Mouse (Mus musculus): Measurements from ENCODE around the gene Lsm7. TPM values are rescaled to one million over a fixed set of nuclear protein-coding genes. Genes with fewer than 3 reads are reported as not detected.
A peak's percentile ranks its signal among the peaks of the same experiment; 100 is the strongest.
"Not testable (repeated sequence)": the region's sequence is repeated elsewhere in the genome, so short reads cannot be mapped to it uniquely, and the experiment has no call there.

The Lsm7 gene
- polyA plus RNA-seq, 1 experiment from 2014 or later = 289 TPM

DNA sequence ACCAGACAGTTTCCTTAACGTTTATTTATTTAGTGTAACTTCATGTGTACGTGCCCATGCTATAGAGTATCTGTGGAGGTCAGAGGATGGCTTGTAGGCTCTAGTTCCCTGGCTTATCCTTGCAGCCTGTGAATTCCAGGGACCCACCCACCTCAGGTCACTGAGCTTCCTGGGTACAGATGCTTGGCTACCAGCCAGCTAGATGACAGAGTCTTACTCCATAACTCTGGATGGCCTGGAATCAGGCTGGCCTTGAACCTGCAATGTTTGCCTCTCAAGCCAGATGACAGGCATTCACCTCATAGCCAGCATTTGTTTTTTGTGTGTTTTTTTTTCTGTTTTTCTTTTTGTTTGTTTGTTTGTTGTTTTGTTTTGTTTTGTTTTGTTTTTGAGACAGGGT, 37.8 kb downstream of the Lsm7 start:
- Histone ChIP-seq H3K4me2 (no peak overlapping the region), H3K4me3 (replicated peaks) (no peak overlapping the region), H3K36me3 (replicated peaks) (no peaks in the 10 kb centered on the region), H3K9ac (no peak overlapping the region), H3K4me1 (no peaks in the 10 kb centered on the region), H3K9me3 (no peaks in the 10 kb centered on the region), H3K27me3 (peaks cover 14% of the 10 kb centered on the region), H3K27ac (no peak overlapping the region)
- 83% methylated on average over 2 of the region's 2 CpGs for WGBS
- ATAC-seq (ENCODE audit: low FRiP score) = no peak

- H3K4me3 ChIP-seq (replicated peaks); H3K9ac ChIP-seq; H3K4me2 ChIP-seq; H3K4me1 ChIP-seq; H3K27ac ChIP-seq; ATAC-seq (ENCODE audit: low FRiP score); H3K36me3 ChIP-seq (replicated peaks); H3K9me3 ChIP-seq: not testable (repeated sequence)
- 82% methylated on average over 3 of the region's 3 CpGs for WGBS
- peaks cover 14% of the 10 kb centered on the region for H3K27me3 ChIP-seq
Observed at GRCm38 (mm10) chr10:80816303-80816702, 38.7 kb downstream of the Lsm7 start.

GRCm38 (mm10) chr10:80814800-80815199, 40.2 kb downstream of the Lsm7 start:
- Histone ChIP-seq H3K9ac (no peak overlapping the region), H3K36me3 (replicated peaks) (no peaks in the 10 kb centered on the region)

DNA sequence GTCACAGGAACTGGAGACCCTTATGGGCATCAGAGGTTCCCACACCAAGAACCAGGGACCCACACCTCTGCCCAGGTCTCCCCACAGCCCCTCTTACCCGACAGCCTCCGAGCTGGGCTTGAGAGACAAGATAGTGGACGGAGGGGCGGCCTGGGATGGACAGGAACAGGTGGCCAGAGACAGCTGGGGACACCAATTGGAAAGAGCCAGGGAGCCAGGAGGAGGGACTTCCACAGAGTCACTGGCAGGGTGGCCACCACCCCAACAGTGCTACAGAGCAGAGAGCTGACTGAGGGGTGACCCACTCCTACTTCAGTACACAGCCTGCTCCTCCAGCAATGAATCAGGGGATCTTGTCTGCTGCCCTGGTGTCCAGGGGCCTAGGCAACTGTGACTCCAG, 41.6 kb downstream of the Lsm7 start, which contains the start of gene Jsrp1:
TSS of gene Jsrp1 (minus strand) at position 133 of the 400 bp plus-strand sequence.
- no peak within 1 kb of the TSS for H3K4me3 ChIP-seq (replicated peaks)
- 68% methylated on average over 4 of the region's 4 CpGs for WGBS
- H3K9ac ChIP-seq = no peak within 1 kb of the TSS

More at GRCm38 (mm10) chr10:80814800-80815199, 40.2 kb downstream of the Lsm7 start:
- H3K4me3 ChIP-seq (replicated peaks) = no peak overlapping the region
- WGBS = 73% methylated on average over 7 of the region's 7 CpGs
- no peak overlapping the region for H3K4me2 ChIP-seq
- peaks cover 6% of the 10 kb centered on the region for H3K4me1 ChIP-seq
- no peak for ATAC-seq (ENCODE audit: low FRiP score)
- no peak overlapping the region for H3K27ac ChIP-seq
- no peaks in the 10 kb centered on the region for H3K9me3 ChIP-seq
- H3K27me3 ChIP-seq = peaks cover 29% of the 10 kb centered on the region

DNA sequence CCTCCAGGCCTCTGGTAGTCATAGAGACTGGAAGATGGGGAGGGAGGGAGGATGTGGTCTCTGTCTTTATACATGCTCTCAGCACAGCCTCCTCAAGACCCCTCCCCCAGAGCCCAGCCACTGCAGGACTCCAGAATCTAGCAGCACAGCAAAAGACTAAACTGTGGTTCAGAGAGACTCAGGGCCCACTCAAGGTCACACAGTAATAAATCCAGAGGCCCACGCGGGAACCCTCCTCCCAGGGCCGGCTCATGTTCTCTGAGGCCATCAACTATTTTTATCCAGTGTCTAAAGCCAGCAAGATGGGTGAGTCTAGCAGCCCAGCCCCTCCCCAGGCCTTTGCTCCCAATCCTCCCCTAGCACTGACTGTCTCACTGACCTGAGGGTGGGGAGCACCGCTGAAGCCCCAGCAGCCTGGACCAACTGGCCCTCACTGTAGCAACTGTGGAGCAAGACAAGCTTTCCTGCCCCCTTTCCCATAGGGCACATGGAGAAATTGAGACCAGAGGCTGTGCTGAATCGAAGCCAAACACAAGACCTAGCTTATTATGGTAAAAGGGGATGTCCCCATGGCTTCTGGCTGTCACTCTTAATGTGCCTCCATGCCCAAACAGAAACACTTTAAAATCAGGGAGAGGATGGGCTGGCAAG, 42.5 kb downstream of the Lsm7 start:
- Histone ChIP-seq H3K27ac (no peak overlapping the region), H3K9ac (no peak overlapping the region), H3K4me3 (replicated peaks) (no peak overlapping the region), H3K9me3 (no peaks in the 10 kb centered on the region), H3K4me2 (no peak overlapping the region), H3K36me3 (replicated peaks) (no peaks in the 10 kb centered on the region), H3K4me1 (peaks cover 26% of the 10 kb centered on the region), H3K27me3 (peaks cover 51% of the 10 kb centered on the region)
- 64% methylated on average over 5 of the region's 5 CpGs for WGBS
- no peak for ATAC-seq (ENCODE audit: low FRiP score)

More for the DNA sequence above, 41.6 kb downstream of the Lsm7 start, which contains the start of gene Jsrp1:
- peaks cover 42% of the 10 kb centered on the region for H3K27me3 ChIP-seq
- no peak within 1 kb of the TSS for H3K4me2 ChIP-seq
- H3K27ac ChIP-seq = no peak within 1 kb of the TSS
- ATAC-seq (ENCODE audit: low FRiP score) = no peak
- H3K4me1 ChIP-seq = peaks cover 17% of the 10 kb centered on the region
- no peaks in the 10 kb centered on the region for H3K36me3 ChIP-seq (replicated peaks)
- H3K9me3 ChIP-seq = no peaks in the 10 kb centered on the region

DNA sequence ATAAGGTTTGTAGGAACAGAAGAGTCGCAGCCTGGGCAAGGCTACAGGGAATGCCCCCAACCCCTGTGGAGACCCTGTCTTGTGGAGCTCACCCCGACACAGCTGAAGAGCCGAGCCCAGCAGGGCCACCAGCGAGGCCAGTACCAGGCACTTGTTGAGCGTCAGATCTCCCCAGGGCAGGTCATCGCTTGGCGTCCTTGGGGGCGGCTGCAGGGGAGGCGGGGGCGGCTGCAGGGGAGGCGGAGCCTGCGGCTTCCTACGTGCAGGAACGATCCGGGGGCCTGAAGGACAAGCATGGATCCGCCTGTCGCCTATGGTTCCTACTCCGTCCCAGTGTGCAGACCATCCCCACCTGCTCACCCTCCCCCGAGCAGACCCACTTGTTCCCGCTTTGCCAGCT, 44.9 kb downstream of the Lsm7 start:
- peaks cover 9% of the 10 kb centered on the region for H3K36me3 ChIP-seq (replicated peaks)
- ATAC-seq (ENCODE audit: low FRiP score) = no peak
- H3K4me1 ChIP-seq = peaks cover 47% of the 10 kb centered on the region
- no peak overlapping the region for H3K27ac ChIP-seq
- peaks cover 70% of the 10 kb centered on the region for H3K27me3 ChIP-seq
- WGBS = 6% methylated on average over 20 of the region's 20 CpGs
- H3K9ac ChIP-seq = peak overlapping the region; percentile 21; the same call in 1 of the 2 replicates
- no peaks in the 10 kb centered on the region for H3K9me3 ChIP-seq
- H3K4me2 ChIP-seq = peak overlapping the region; percentile 31; the same call in 1 of the 2 replicates
- peak overlapping the region; percentile 16; the same call in 1 of the 2 replicates for H3K4me3 ChIP-seq (replicated peaks)

- no peak for ATAC-seq (ENCODE audit: low FRiP score)
- Histone ChIP-seq H3K9me3 (no peaks in the 10 kb centered on the region), H3K9ac (peak overlapping the region; percentile 31; the same call in 1 of the 2 replicates), H3K27me3 (peaks cover 70% of the 10 kb centered on the region), H3K4me3 (replicated peaks) (peak overlapping the region; percentile 3; the same call in 1 of the 2 replicates), H3K27ac (no peak overlapping the region), H3K4me1 (peaks cover 47% of the 10 kb centered on the region), H3K36me3 (replicated peaks) (peaks cover 19% of the 10 kb centered on the region), H3K4me2 (peak overlapping the region; percentile 31)
- WGBS = 8% methylated on average over 18 of the region's 18 CpGs
Observed at GRCm38 (mm10) chr10:80808985-80809632, 45.9 kb downstream of the Lsm7 start.

DNA sequence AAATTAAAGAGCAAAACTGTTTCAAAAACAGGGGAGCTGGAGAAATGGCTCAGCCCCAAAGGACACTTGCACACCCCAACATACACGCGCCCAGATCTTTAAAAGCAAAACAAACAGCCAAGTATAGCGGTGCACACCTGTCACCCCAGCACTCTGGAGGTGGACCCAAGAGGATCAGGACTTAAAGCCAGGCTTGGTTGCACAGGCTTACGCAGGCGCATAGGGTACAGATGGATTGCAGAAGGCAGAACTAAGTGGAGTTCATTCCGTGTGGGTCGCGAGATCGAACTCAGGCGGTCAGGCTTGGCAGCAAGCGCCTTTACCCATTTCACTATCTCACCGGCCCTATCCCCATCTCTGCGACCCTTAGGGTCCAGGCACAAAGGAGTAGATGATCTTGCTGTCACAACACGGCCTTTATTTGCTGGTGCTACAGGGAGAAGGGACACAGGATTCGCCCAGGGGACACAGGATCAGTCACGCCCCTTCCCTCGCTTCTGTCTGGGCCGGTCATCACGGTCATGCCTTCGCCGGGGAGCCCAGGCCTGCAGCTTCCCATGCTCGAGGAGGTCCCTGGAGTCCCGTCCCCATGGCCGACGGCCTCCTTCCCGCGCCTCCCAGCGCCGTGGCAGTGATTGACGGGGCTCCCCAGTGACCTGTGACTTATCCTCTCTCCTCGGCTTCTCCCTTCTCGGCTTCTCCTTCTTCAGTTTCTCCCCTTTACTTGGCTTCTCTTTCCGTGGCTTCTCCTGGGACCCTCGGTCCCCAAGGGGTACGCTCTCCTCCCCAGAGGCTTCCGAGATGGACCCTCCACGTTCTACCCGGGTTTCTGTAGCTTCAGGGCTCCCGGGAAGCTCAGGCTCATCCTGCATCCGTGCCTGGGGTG, 46.7 kb downstream of the Lsm7 start:
- Histone ChIP-seq H3K4me1 (peaks cover 47% of the 10 kb centered on the region), H3K9ac (peak overlapping the region; percentile 31), H3K27me3 (peaks cover 67% of the 10 kb centered on the region), H3K4me2 (peak overlapping the region; percentile 31), H3K9me3 (no peaks in the 10 kb centered on the region), H3K4me3 (replicated peaks) (peak overlapping the region; percentile 3; the same call in 1 of the 2 replicates), H3K36me3 (replicated peaks) (peaks cover 26% of the 10 kb centered on the region), H3K27ac (no peak overlapping the region)
- no peak for ATAC-seq (ENCODE audit: low FRiP score)
- 13% methylated on average over 40 of the region's 40 CpGs for WGBS

- peak overlapping the region; percentile 52 for H3K4me3 ChIP-seq (replicated peaks)
- WGBS = 1% methylated on average over 55 of the region's 58 CpGs
- H3K27ac ChIP-seq = peak overlapping the region; percentile 75
- H3K4me1 ChIP-seq = peaks cover 47% of the 10 kb centered on the region
- H3K4me2 ChIP-seq = peak overlapping the region; percentile 95
- H3K36me3 ChIP-seq (replicated peaks) = peaks cover 38% of the 10 kb centered on the region
- ATAC-seq (ENCODE audit: low FRiP score) = peak; percentile 85
- H3K9me3 ChIP-seq = no peaks in the 10 kb centered on the region
- H3K27me3 ChIP-seq = peaks cover 57% of the 10 kb centered on the region
- H3K9ac ChIP-seq = peak overlapping the region; percentile 66
Observed at GRCm38 (mm10) chr10:80807057-80807627, 47.9 kb downstream of the Lsm7 start.

DNA sequence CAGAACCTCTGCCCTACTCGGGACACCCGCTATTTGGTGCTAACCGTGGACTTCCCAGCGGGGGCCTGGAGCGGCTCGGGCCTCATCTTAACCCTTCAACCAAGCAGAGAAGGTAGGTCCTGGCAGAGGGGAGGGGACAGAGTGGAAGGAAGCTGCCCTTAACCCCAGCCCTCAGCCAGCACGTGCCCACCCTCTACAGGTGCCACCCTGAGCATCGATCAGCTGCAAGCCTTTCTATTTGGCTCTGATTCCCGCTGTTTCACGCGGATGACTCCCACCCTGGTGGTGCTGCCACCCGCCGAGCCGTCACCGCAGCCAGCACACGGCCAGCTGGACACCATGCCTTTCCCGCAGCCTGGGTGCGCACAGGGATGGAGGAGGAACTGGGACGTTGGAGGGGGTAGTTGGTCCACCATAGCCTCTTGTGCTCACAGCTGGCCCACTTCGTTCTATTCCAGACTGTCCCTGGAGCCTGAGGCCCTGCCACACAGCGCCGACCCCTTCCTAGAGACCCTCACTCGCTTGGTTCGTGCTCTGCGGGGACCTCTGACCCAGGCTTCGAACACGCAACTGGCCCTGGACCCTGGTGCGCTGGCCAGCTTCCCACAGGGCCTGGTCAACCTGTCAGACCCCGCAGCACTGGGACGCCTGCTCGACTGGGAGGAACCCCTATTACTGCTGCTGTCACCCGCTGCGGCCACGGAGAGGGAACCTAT, 48.5 kb downstream of the Lsm7 start:
- Histone ChIP-seq H3K4me1 (peaks cover 47% of the 10 kb centered on the region), H3K36me3 (replicated peaks) (peaks cover 45% of the 10 kb centered on the region), H3K4me2 (peak overlapping the region; percentile 95), H3K27me3 (peaks cover 57% of the 10 kb centered on the region), H3K9ac (peak overlapping the region; percentile 66), H3K4me3 (replicated peaks) (peak overlapping the region; percentile 52), H3K27ac (peak overlapping the region; percentile 75), H3K9me3 (no peaks in the 10 kb centered on the region)
- WGBS = 44% methylated on average over 34 of the region's 34 CpGs
- peak; percentile 13; the same call in 1 of the 2 replicates for ATAC-seq (ENCODE audit: low FRiP score)

GRCm38 (mm10) chr10:80805925-80806324, 49.1 kb downstream of the Lsm7 start:
- Histone ChIP-seq H3K4me1 (peaks cover 47% of the 10 kb centered on the region), H3K27me3 (peaks cover 53% of the 10 kb centered on the region), H3K4me2 (no peak overlapping the region), H3K36me3 (replicated peaks) (peaks cover 51% of the 10 kb centered on the region), H3K9ac (peak overlapping the region; percentile 13; the same call in 1 of the 2 replicates), H3K9me3 (no peaks in the 10 kb centered on the region), H3K4me3 (replicated peaks) (no peak overlapping the region), H3K27ac (no peak overlapping the region)
- 25% methylated on average over 3 of the region's 3 CpGs for WGBS
- peak; percentile 32 for ATAC-seq (ENCODE audit: low FRiP score)

All from forebrain, embryonic 12.5 days (tissue).